Mouse (Mus musculus) heart, postnatal 0 days (tissue): ENCODE results near the gene Slc16a14.
"Not testable (repeated sequence)": the region's sequence is repeated elsewhere in the genome, so short reads cannot be mapped to it uniquely, and the experiment has no call there.

Source experiments
- CTCF ChIP-seq: IDR thresholded peaks from 2 replicates; pipeline ENCODE4 v1.5.1; 2016; ENCODE audit warnings: antibody characterized with exemption, control low read depth, low read depth
- EP300 ChIP-seq: IDR thresholded peaks from 2 replicates; pipeline ENCODE4 v1.6.1; 2016; ENCODE audit warnings: antibody characterized with exemption, low read depth

- TF ChIP-seq CTCF, EP300: not testable (repeated sequence)
Measured at GRCm38 (mm10) chr1:84957713-84958112, 22.8 kb upstream of the Slc16a14 start.
